Mouse (Mus musculus) forebrain, postnatal 0 days (tissue): ENCODE data around the gene Lig1. TPM values are rescaled to one million over a fixed set of nuclear protein-coding genes. Genes with fewer than 3 reads are reported as not detected.

Experiments
- ATAC-seq: fragments of 200-750 bp; cut with Nextera tagmentation; 2 replicates; pipeline ENCODE4 v1.8.0; 2017; ENCODE audit warnings: mild to moderate bottlenecking, moderate library complexity
- DNase-seq: peaks from one replicate; pipeline ENCODE4 v3.0.0-alpha.2; 2015
- H3K27ac ChIP-seq: fragments of 300-500 bp; sonication (generic); 2 replicates; pipeline ENCODE4 v1.5.1; 2014; ENCODE audit warnings: low read depth, mild to moderate bottlenecking, antibody characterized with exemption, low read length, moderate library complexity, mixed read lengths
- H3K27me3 ChIP-seq: fragments of 300-500 bp; sonication (generic); 2 replicates; pipeline ENCODE4 v1.6.1; 2014; ENCODE audit warnings: mild to moderate bottlenecking, low read length, mixed read lengths; ENCODE audit not compliant: insufficient read depth
- H3K36me3 ChIP-seq: fragments of 300-500 bp; sonication (generic); 2 replicates; pipeline ENCODE4 v1.6.1; 2014; ENCODE audit warnings: mild to moderate bottlenecking, moderate library complexity; ENCODE audit not compliant: insufficient read depth
- H3K4me1 ChIP-seq: fragments of 300-500 bp; sonication (generic); 2 replicates; pipeline ENCODE4 v1.6.1; 2014; ENCODE audit warnings: antibody characterized with exemption; ENCODE audit not compliant: insufficient read depth
- H3K4me2 ChIP-seq: fragments of 300-500 bp; sonication (generic); 2 replicates; pipeline ENCODE4 v1.6.1; 2014; ENCODE audit warnings: low read depth, mild to moderate bottlenecking, moderate library complexity
- H3K4me3 ChIP-seq: fragments of 300-500 bp; sonication (generic); 2 replicates; pipeline ENCODE4 v1.5.1; 2014; ENCODE audit warnings: low read depth, low read length, mixed read lengths
- H3K9ac ChIP-seq: fragments of 300-500 bp; sonication (generic); 2 replicates; pipeline ENCODE4 v1.6.1; 2014; ENCODE audit warnings: mild to moderate bottlenecking
- H3K9me3 ChIP-seq: fragments of 300-500 bp; sonication (generic); 2 replicates; pipeline ENCODE4 v1.6.1; 2016; ENCODE audit warnings: low read length
- CTCF ChIP-seq: sonication (generic); IDR thresholded peaks from 2 replicates; pipeline ENCODE4 v1.5.1; 2016; ENCODE audit warnings: antibody characterized with exemption, control low read depth, low read depth
- WGBS: fragments of 180-500 bp; shearing (Covaris S2); extraction: QIAGEN DNeasy Blood & Tissue Kit; methylation state at CpG from one replicate; pipeline ENCODE4 v1.1.7; 2014; 5-methylcytosine and 5-hydroxymethylcytosine counted together
- polyA plus RNA-seq: library from polyadenylated mRNA; unstranded; fragments of >200 nt; fragmentation: Nextera tagmentation; extraction: Ambion mirVana; gene quantifications from 2 replicates; pipeline ENCODE4 v1.2.1, GENCODE M21; 2015
- total RNA-seq: library from RNA; depleted of rRNA; stranded (reverse); fragments of >200 nt; gene quantifications from 2 replicates; pipeline ENCODE4 v1.2.3, GENCODE M21; 2014

Gene Lig1
- total and polyA plus RNA-seq, 2 experiments from 2014 or later: 9.6 to 26.2 TPM

DNA sequence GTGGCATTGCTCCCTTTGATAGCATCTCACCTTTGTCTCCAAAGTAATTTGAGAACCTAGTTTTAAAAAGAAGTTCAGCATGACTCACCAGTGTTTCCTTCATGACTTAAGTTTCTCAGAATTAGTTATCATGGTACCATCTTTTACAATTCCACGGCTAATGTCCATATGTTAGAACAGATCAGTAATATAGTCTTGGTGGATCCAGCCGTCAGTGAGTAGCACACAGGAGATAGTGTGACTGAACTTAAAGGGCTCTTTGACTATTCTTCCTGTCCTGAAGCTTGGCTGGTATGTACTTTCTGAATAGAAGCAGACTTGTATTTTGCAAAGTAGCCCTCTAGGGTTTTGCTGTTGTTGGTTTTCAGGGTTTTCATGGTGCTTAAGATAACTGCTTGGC lies 32.3 kb downstream of the Lig1 start:
- no peaks in the 10 kb centered on the region for H3K9me3 ChIP-seq
- H3K27ac ChIP-seq: no peak overlapping the region
- H3K4me3 ChIP-seq: no peak overlapping the region
- DNase-seq (no peak), ATAC-seq (no peak)
- 91% methylated on average over 2 of the region's 2 CpGs for WGBS
- no peaks in the 10 kb centered on the region for H3K4me1 ChIP-seq
- no peak overlapping the region for H3K9ac ChIP-seq
- peaks cover 44% of the 10 kb centered on the region for H3K36me3 ChIP-seq
- no peak for TF ChIP-seq CTCF
- no peaks in the 10 kb centered on the region for H3K27me3 ChIP-seq
- no peak overlapping the region for H3K4me2 ChIP-seq

GRCm38 (mm10) chr7:13310493-13311199 lies 33.6 kb downstream of the Lig1 start:
- DNase-seq: no peak
- no peak overlapping the region for H3K4me2 ChIP-seq
- H3K4me1 ChIP-seq: no peaks in the 10 kb centered on the region
- no peak overlapping the region for H3K27ac ChIP-seq
- H3K4me3 ChIP-seq: no peak overlapping the region
- H3K9ac ChIP-seq: no peak overlapping the region
- ATAC-seq: no peak
- no peaks in the 10 kb centered on the region for H3K9me3 ChIP-seq
- whole genome bisulfite sequencing: 94% methylated on average over 6 of the region's 6 CpGs
- no peaks in the 10 kb centered on the region for H3K27me3 ChIP-seq
- TF ChIP-seq CTCF: no peak
- peaks cover 41% of the 10 kb centered on the region for H3K36me3 ChIP-seq

DNA sequence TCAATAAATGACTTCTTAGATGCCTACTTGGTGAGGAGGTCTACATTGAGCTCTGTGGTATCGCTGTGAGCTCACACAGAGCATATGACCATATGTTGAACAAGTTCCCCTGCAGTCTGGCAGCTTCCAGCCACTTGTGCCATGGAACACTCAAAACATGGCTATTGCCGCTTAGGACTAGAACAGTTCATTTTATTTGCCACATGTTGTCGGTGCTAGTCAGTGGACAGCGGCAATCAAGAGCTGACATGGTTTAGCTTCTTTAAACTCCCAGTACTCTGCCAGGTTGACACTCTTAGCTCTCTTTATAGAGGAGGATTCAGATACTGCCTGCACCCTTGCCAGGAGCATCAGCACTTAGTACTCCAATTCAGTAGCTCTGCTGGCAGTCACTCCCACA lies 34.3 kb downstream of the Lig1 start:
- DNase-seq: no peak
- ATAC-seq: no peak
- 98% methylated on average over 4 of the region's 4 CpGs for WGBS
- Histone ChIP-seq H3K9me3 (no peaks in the 10 kb centered on the region), H3K4me1 (no peaks in the 10 kb centered on the region), H3K9ac (no peak overlapping the region), H3K4me3 (no peak overlapping the region), H3K36me3 (peaks cover 36% of the 10 kb centered on the region), H3K27ac (no peak overlapping the region), H3K4me2 (no peak overlapping the region), H3K27me3 (no peaks in the 10 kb centered on the region)
- no peak for TF ChIP-seq CTCF

DNA sequence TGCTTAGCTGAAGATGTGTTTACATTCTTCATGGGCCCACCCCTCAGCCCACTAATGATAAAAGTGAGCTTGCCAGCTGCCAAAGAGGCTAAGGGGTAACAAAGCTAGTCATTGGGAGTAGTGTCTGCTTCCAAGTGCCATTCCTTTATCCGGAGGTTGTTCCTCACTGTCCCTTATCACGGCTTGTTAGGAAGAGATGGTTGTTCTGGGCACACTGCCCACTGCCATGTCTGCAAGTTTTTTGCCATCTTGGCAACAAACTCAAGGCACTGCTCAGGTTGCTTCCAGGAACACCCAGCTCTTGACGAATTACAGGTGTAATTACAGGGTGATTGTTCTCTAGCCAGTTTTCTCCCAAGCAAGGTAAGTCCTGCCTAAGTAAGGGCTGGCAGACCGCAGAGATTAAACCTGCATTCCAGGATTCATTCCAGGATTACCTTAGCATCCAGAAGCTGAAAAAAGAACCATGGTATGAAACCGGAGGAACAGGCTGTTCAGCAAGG lies 37.1 kb downstream of the Lig1 start:
- no peak overlapping the region for H3K9ac ChIP-seq
- no peaks in the 10 kb centered on the region for H3K4me1 ChIP-seq
- no peaks in the 10 kb centered on the region for H3K9me3 ChIP-seq
- no peak for DNase-seq
- no peak overlapping the region for H3K27ac ChIP-seq
- no peak for TF ChIP-seq CTCF
- ATAC-seq: no peak
- H3K27me3 ChIP-seq: no peaks in the 10 kb centered on the region
- H3K4me3 ChIP-seq: no peak overlapping the region
- WGBS: 59% methylated on average over 5 of the region's 5 CpGs
- no peak overlapping the region for H3K4me2 ChIP-seq
- peaks cover 20% of the 10 kb centered on the region for H3K36me3 ChIP-seq

DNA sequence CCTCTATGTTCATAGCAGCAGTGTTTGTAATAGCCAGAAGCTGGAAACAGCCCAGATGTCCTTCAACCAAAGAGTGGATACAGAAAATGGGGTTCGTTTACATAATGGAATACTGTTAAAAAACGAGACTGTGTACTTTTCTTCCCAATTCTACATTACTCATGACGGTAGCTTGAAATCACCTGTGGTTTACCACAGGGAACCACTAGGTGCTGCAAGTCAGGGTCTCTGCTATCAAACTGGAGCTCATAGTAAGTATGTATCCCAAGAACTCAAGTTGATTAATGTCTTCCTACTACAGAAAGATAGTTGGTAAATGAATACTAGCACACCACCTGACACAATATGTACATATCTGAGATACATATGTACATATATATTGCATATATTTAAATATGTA lies 44.3 kb downstream of the Lig1 start:
- TF ChIP-seq CTCF: no peak
- H3K4me2 ChIP-seq: no peak overlapping the region
- no peak overlapping the region for H3K4me3 ChIP-seq
- 89% methylated on average over 3 of the region's 3 CpGs for WGBS
- H3K9ac ChIP-seq: no peak overlapping the region
- no peak overlapping the region for H3K27ac ChIP-seq
- H3K4me1 ChIP-seq: no peaks in the 10 kb centered on the region
- no peaks in the 10 kb centered on the region for H3K9me3 ChIP-seq
- no peaks in the 10 kb centered on the region for H3K27me3 ChIP-seq
- ATAC-seq: no peak
- H3K36me3 ChIP-seq: no peaks in the 10 kb centered on the region
- DNase-seq: no peak

- WGBS: 92% methylated on average over 2 of the region's 2 CpGs
- Histone ChIP-seq H3K9ac (no peak within 1 kb of the TSS), H3K27me3 (no peaks in the 10 kb centered on the region), H3K27ac (no peak within 1 kb of the TSS), H3K36me3 (no peaks in the 10 kb centered on the region), H3K4me3 (no peak within 1 kb of the TSS), H3K4me2 (no peak within 1 kb of the TSS), H3K9me3 (no peaks in the 10 kb centered on the region), H3K4me1 (no peaks in the 10 kb centered on the region)
- ATAC-seq: no peak
- no peak for TF ChIP-seq CTCF
- DNase-seq: no peak
These were observed 47.2 kb downstream of the Lig1 start, which contains the start of gene Pla2g4c for GRCm38 (mm10) chr7:13324316-13324715. Gene Pla2g4c (plus strand): TSS chr7:13324655.

DNA sequence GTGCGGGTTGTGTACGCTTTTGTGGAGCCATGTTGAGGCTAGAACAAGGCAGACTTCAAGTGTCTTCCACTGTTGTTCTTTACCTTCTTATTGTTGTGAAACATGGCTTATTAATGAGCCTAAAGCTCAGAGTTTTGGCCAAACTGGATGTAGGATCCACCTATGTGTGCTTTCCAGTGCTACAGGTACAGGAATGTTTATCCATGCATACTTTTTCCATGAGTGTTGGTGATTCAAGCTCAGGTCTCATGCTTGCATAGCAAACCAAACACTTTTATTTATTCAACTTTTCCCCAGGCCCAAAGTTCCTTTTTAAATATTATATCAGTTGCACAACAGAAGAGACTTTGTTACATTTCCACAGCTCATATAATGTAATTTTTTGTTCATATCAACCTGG lies 53.5 kb downstream of the Lig1 start:
- H3K4me3 ChIP-seq: no peak overlapping the region
- no peak overlapping the region for H3K9ac ChIP-seq
- no peak for DNase-seq
- no peaks in the 10 kb centered on the region for H3K27me3 ChIP-seq
- H3K4me1 ChIP-seq: no peaks in the 10 kb centered on the region
- no peaks in the 10 kb centered on the region for H3K36me3 ChIP-seq
- no peaks in the 10 kb centered on the region for H3K9me3 ChIP-seq
- no peak overlapping the region for H3K4me2 ChIP-seq
- no peak for TF ChIP-seq CTCF
- 99% methylated on average over 2 of the region's 2 CpGs for WGBS
- no peak for ATAC-seq
- H3K27ac ChIP-seq: no peak overlapping the region
